Comparison of ENCODE assay signal across 8 mouse cellular contexts in the genomic region with DNA sequence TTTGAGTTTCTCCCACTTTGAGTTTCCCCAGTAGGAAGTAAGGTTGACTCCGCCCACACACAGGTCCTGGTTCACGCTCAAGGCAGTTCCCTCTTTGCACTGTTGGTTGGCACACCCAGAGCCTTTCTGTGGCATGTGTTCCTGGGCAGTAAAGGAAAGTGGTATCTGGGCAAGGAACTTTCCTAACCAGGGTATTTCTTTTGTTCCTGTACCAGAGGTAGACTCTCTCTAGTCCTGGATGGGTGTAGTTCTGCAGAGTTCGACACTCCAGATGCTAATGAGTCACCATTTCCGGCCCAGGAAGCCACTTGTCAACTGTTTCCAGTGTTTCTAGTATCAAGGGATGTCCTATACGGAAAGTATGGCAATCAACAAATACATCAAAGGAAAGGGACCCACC. TPM values are rescaled to one million over a fixed set of nuclear protein-coding genes. Genes with fewer than 3 reads are reported as not detected.
DNase-seq lines count a peak whose midpoint lies in the region; ATAC-seq and TF ChIP-seq lines count a peak whose summit lies in the region.

No protein-coding gene starts in this region.

- ATAC-seq in midbrain, embryonic 14.5 days (ENCODE audit: low FRiP score, low TSS enrichment): no peak
- no peak for ATAC-seq in midbrain, embryonic 13.5 days

- no peak for DNase-seq in midbrain, embryonic 14.5 days
- peak; percentile 73 for DNase-seq in heart, adult 8-10 months (ENCODE audit: low spot score)
- peak; percentile 81 for DNase-seq in kidney, adult 2 months
- no peak for DNase-seq in right cerebral cortex, postnatal 25 days
- no peak for DNase-seq in yolk sac, embryonic 10.5 days (ENCODE audit: low spot score)
- DNase-seq in gastrocnemius, postnatal 36 days: no peak

- peaks cover 54% of the 10 kb centered on the region for H3K79me2 ChIP-seq in macrophage (ENCODE audit: inconsistent target)

- intact Hi-C loops in gastrocnemius, postnatal 36 days (cut with DNase I): no loop called here

- H3K9me3 ChIP-seq in midbrain, embryonic 14.5 days (ENCODE audit: control insufficient read depth, low read length): no peaks in the 10 kb centered on the region
- H3K9me3 ChIP-seq in midbrain, embryonic 13.5 days: no peaks in the 10 kb centered on the region

- TF ChIP-seq POLR2A in kidney, adult 2 months (IDR thresholded peaks at IDR 0.05; ENCODE audit: low read depth, low read length): no peak

- peaks cover 11% of the 10 kb centered on the region for H3K4me1 ChIP-seq in midbrain, embryonic 14.5 days (ENCODE audit: control insufficient read depth, insufficient read depth, low read length)
- H3K4me1 ChIP-seq in midbrain, embryonic 13.5 days (replicated peaks): peaks cover 14% of the 10 kb centered on the region
- peaks cover 12% of the 10 kb centered on the region; the same call in 1 of the 2 replicates for H3K4me1 ChIP-seq in kidney, adult 2 months (ENCODE audit: control insufficient read depth, insufficient read depth, low read length)

- 0 out of 2 replicates have a peak overlapping the region, but pooled peaks have one; percentile 2 for H3K4me2 ChIP-seq in midbrain, embryonic 14.5 days (ENCODE audit: low read length)
- H3K4me2 ChIP-seq in midbrain, embryonic 13.5 days (replicated peaks): no peak overlapping the region

- no peak overlapping the region for H3K27ac ChIP-seq in midbrain, embryonic 14.5 days (replicated peaks; ENCODE audit: low read depth, low read length)
- no peak overlapping the region for H3K27ac ChIP-seq in midbrain, embryonic 13.5 days
- peak overlapping the region; percentile 62 for H3K27ac ChIP-seq in kidney, adult 2 months (ENCODE audit: insufficient read depth, low read depth, low read length)
- peak overlapping the region; percentile 56 for H3K27ac ChIP-seq in macrophage

- no peak for TF ChIP-seq CTCF in kidney, adult 2 months (conservative IDR thresholded peaks at IDR 0.05; ENCODE audit: insufficient read depth, insufficient read length, low read depth, low read length)

- no peak overlapping the region for H3K9ac ChIP-seq in midbrain, embryonic 14.5 days (replicated peaks; ENCODE audit: low read length)
- no peak overlapping the region for H3K9ac ChIP-seq in midbrain, embryonic 13.5 days (replicated peaks)

- no peak overlapping the region for H3K4me3 ChIP-seq in midbrain, embryonic 14.5 days (replicated peaks; ENCODE audit: low read depth, low read length)
- no peak overlapping the region for H3K4me3 ChIP-seq in midbrain, embryonic 13.5 days (replicated peaks)
- H3K4me3 ChIP-seq in kidney, adult 2 months (ENCODE audit: insufficient read depth, low read depth, low read length): peak overlapping the region; percentile 44
- peak overlapping the region; percentile 89 for H3K4me3 ChIP-seq in macrophage (ENCODE audit: inconsistent target)

- no peaks in the 10 kb centered on the region for H3K27me3 ChIP-seq in midbrain, embryonic 14.5 days (ENCODE audit: control insufficient read depth, insufficient read depth, low read length)
- H3K27me3 ChIP-seq in midbrain, embryonic 13.5 days: no peaks in the 10 kb centered on the region
- no peaks in the 10 kb centered on the region for H3K27me3 ChIP-seq in kidney, adult 2 months (replicated peaks; ENCODE audit: control insufficient read depth, insufficient read depth, low read length)

- WGBS in midbrain, embryonic 14.5 days: 84% methylated on average over 5 of the region's 5 CpGs
- 83% methylated on average over 5 of the region's 5 CpGs for WGBS in midbrain, embryonic 13.5 days
- 44% methylated on average over 5 of the region's 5 CpGs for WGBS in kidney, adult 2 months
- 12% methylated on average over 5 of the region's 5 CpGs for WGBS in macrophage (ENCODE audit: missing documents)

- H3K36me3 ChIP-seq in midbrain, embryonic 14.5 days (ENCODE audit: control insufficient read depth, insufficient read depth, low read length): no peaks in the 10 kb centered on the region
- H3K36me3 ChIP-seq in midbrain, embryonic 13.5 days: no peaks in the 10 kb centered on the region
- H3K36me3 ChIP-seq in kidney, adult 2 months (ENCODE audit: control insufficient read depth, insufficient read depth, low read length): no peaks in the 10 kb centered on the region
- no peaks in the 10 kb centered on the region for H3K36me3 ChIP-seq in macrophage (ENCODE audit: inconsistent target)

RNA-seq across cellular contexts. Expression of a gene that starts 1.9 kb away (rescaled TPM):
- 4.5 and 6.8 TPM in 2 replicates for polyA plus RNA-seq in midbrain, embryonic 14.5 days (2014; fragmentation: Nextera tagmentation; extraction: Ambion mirVana)
- polyA plus RNA-seq in midbrain, embryonic 13.5 days (2015; fragmentation: Nextera tagmentation; extraction: Ambion mirVana): 4.5 and 5.3 TPM in 2 replicates
- 10 to 100 TPM in 1 of 4 experiments, 1 to 10 TPM in 3; 6.5 to 10.9 (median 9.0) TPM for total RNA-seq in heart, adult 8-10 months (2022)
- 2.9 and 3.7 TPM in 2 replicates for polyA plus RNA-seq in kidney, adult 2 months (2012; rRNA removed)
- 10 to 100 TPM in 2 of 26 experiments, 1 to 10 TPM in 24; 1.3 to 17.4 (median 5.9) TPM for total RNA-seq in macrophage (2018; cell fraction: chromatin; rRNA removed)
- total RNA-seq in macrophage (2018; cell fraction: cytosol; rRNA removed): 1 to 10 TPM; 1.2 to 8.5 (median 2.8) TPM
- total RNA-seq in macrophage (2018; cell fraction: nucleus; rRNA removed): 10 to 100 TPM in 2 of 26 experiments, 1 to 10 TPM in 24; 1.2 to 15.1 (median 4.2) TPM
- polyA plus RNA-seq in macrophage (2018): 2.5 to 6.9 TPM (median 4.4 TPM) in 3 replicates
- 10 to 100 TPM; 34.2 to 40.7 TPM for total RNA-seq in gastrocnemius, postnatal 36 days (2021)

RNA-seq across cellular contexts. Expression of a gene that starts 25.0 kb away (rescaled TPM):
- polyA plus RNA-seq in midbrain, embryonic 14.5 days (2014; fragmentation: Nextera tagmentation; extraction: Ambion mirVana): 0.24 and 0.27 TPM in 2 replicates
- 0.22 and 0.24 TPM in 2 replicates for polyA plus RNA-seq in midbrain, embryonic 13.5 days (2015; fragmentation: Nextera tagmentation; extraction: Ambion mirVana)
- total RNA-seq in heart, adult 8-10 months (2022): under 1 TPM; 0.09 to 0.44 (median 0.30) TPM
- polyA plus RNA-seq in kidney, adult 2 months (2012; rRNA removed): 0.29 and 0.30 TPM in 2 replicates
- 10 to 100 TPM in 2 of 26 experiments, 1 to 10 TPM in 23, under 1 TPM in 1; 0.67 to 10.9 (median 5.8) TPM for total RNA-seq in macrophage (2018; cell fraction: chromatin; rRNA removed)
- total RNA-seq in macrophage (2018; cell fraction: cytosol; rRNA removed): 1 to 10 TPM in 7 of 26 experiments, under 1 TPM in 19; 0.33 to 1.8 (median 0.85) TPM
- total RNA-seq in macrophage (2018; cell fraction: nucleus; rRNA removed): 1 to 10 TPM in 23 of 26 experiments, under 1 TPM in 3; 0.77 to 7.4 (median 3.6) TPM
- 0.35 to 1.5 TPM (median 1.1 TPM) in 3 replicates for polyA plus RNA-seq in macrophage (2018)
- total RNA-seq in gastrocnemius, postnatal 36 days (2021): under 1 TPM; 0.15 to 0.25 TPM

RNA-seq across cellular contexts. Expression of a gene that starts 32.6 kb away (rescaled TPM):
- polyA plus RNA-seq in midbrain, embryonic 14.5 days (2014; fragmentation: Nextera tagmentation; extraction: Ambion mirVana): 31.2 and 32.5 TPM in 2 replicates
- polyA plus RNA-seq in midbrain, embryonic 13.5 days (2015; fragmentation: Nextera tagmentation; extraction: Ambion mirVana): 35.4 and 37.9 TPM in 2 replicates
- total RNA-seq in heart, adult 8-10 months (2022): 1 to 10 TPM in 1 of 4 experiments, under 1 TPM in 3; 0.41 to 1.8 (median 0.72) TPM
- 0.42 and 0.83 TPM in 2 replicates for polyA plus RNA-seq in kidney, adult 2 months (2012; rRNA removed)
- 1 to 10 TPM in 7 of 26 experiments, under 1 TPM in 6, not detected in 13; 0.43 to 3.3 (median 1.2) TPM for total RNA-seq in macrophage (2018; cell fraction: chromatin; rRNA removed)
- total RNA-seq in macrophage (2018; cell fraction: cytosol; rRNA removed): under 1 TPM in 24 of 26 experiments, not detected in 2; 0.06 to 0.70 (median 0.31) TPM
- 1 to 10 TPM in 8 of 26 experiments, under 1 TPM in 6, not detected in 12; 0.24 to 1.7 (median 1.0) TPM for total RNA-seq in macrophage (2018; cell fraction: nucleus; rRNA removed)
- polyA plus RNA-seq in macrophage (2018): 0.20 to 0.69 TPM (median 0.42 TPM) in 3 replicates
- under 1 TPM; 0.79 to 0.91 TPM for total RNA-seq in gastrocnemius, postnatal 36 days (2021)

RNA-seq across cellular contexts. Expression of a gene that starts 57.4 kb away (rescaled TPM):
- polyA plus RNA-seq in midbrain, embryonic 14.5 days (2014; fragmentation: Nextera tagmentation; extraction: Ambion mirVana): 55.9 and 58.9 TPM in 2 replicates
- 55.2 and 62.5 TPM in 2 replicates for polyA plus RNA-seq in midbrain, embryonic 13.5 days (2015; fragmentation: Nextera tagmentation; extraction: Ambion mirVana)
- 10 to 100 TPM; 18.5 to 24.8 (median 21.2) TPM for total RNA-seq in heart, adult 8-10 months (2022)
- 21.3 and 26.1 TPM in 2 replicates for polyA plus RNA-seq in kidney, adult 2 months (2012; rRNA removed)
- 10 to 100 TPM in 12 of 26 experiments, 1 to 10 TPM in 14; 3.4 to 27.1 (median 9.2) TPM for total RNA-seq in macrophage (2018; cell fraction: chromatin; rRNA removed)
- total RNA-seq in macrophage (2018; cell fraction: cytosol; rRNA removed): 10 to 100 TPM; 10.0 to 22.4 (median 16.4) TPM
- 10 to 100 TPM in 17 of 26 experiments, 1 to 10 TPM in 9; 5.8 to 30.7 (median 11.2) TPM for total RNA-seq in macrophage (2018; cell fraction: nucleus; rRNA removed)
- 19.2 to 26.5 TPM (median 25.1 TPM) in 3 replicates for polyA plus RNA-seq in macrophage (2018)
- 1 to 10 TPM; 5.9 to 6.6 TPM for total RNA-seq in gastrocnemius, postnatal 36 days (2021)

Comparison
In these comparisons a context has a peak if more than half of its experiments do, and no peak if none do; other contexts are left out.
1. DNase-seq: peak in heart, adult 8-10 months (single experiment) and kidney, adult 2 months (single experiment); none in midbrain, embryonic 14.5 days (single experiment), right cerebral cortex, postnatal 25 days (single experiment), yolk sac, embryonic 10.5 days (single experiment) and gastrocnemius, postnatal 36 days (0 of 2).
2. H3K27ac ChIP-seq: peak in kidney, adult 2 months (single experiment) and macrophage (single experiment); none in midbrain, embryonic 14.5 days (single experiment) and midbrain, embryonic 13.5 days (single experiment).
3. H3K4me3 ChIP-seq: peak in kidney, adult 2 months (single experiment) and macrophage (single experiment); none in midbrain, embryonic 14.5 days (single experiment) and midbrain, embryonic 13.5 days (single experiment).
4. RNA of a gene that starts 32.6 kb away (polyA plus RNA-seq): 35.4 to 37.9 TPM in midbrain, embryonic 13.5 days and 31.2 to 32.5 TPM in midbrain, embryonic 14.5 days; 0.42 to 0.83 TPM in kidney, adult 2 months and 0.20 to 0.69 TPM in macrophage; every median in the first group is over 10 times any median in the second.